Mouse (Mus musculus): Measurements from ENCODE around the gene Psmd7. TPM values are rescaled to one million over a fixed set of nuclear protein-coding genes. Genes with fewer than 3 reads are reported as not detected.

Gene Psmd7
- 31.7 and 39.0 TPM in 2 replicates for polyA plus RNA-seq (2012)

GRCm38 (mm10) chr8:107587995-107588780, at the start of gene Psmd7:
Psmd7 (minus strand) TSS chr8:107588464.

Other genes starting within 250 kb of the Psmd7 start
- gene Nqo1, start 185.3 kb downstream of the Psmd7 start, polyA plus RNA-seq (2012) = 0.15 and 0.25 TPM in 2 replicates
- 65.4 and 81.7 TPM in 2 replicates for gene Nob1, start 163.4 kb downstream of the Psmd7 start, polyA plus RNA-seq (2012)
- gene Wwp2, start 152.1 kb downstream of the Psmd7 start, polyA plus RNA-seq (2012) = 50.6 and 50.8 TPM in 2 replicates